Mouse (Mus musculus) midbrain, embryonic 11.5 days (tissue): ENCODE data around the gene Rmi2. TPM values are rescaled to one million over a fixed set of nuclear protein-coding genes. Genes with fewer than 3 reads are reported as not detected.
"Not testable (repeated sequence)": the region's sequence is repeated elsewhere in the genome, so short reads cannot be mapped to it uniquely, and the experiment has no call there.

Experiments used
- ATAC-seq: fragments of 200-750 bp; cut with Nextera tagmentation; 2 replicates; pipeline ENCODE4 v1.8.0; 2017; ENCODE audit warnings: moderate TSS enrichment, moderate library complexity; ENCODE audit not compliant: low FRiP score
- DNase-seq: peaks from one replicate; pipeline ENCODE4 v3.0.0; 2015; ENCODE audit warnings: low spot score; ENCODE audit errors: missing footprints
- H3K27ac ChIP-seq: fragments of 300-500 bp; sonication (generic); 2 replicates; pipeline ENCODE4 v1.5.1; 2014; ENCODE audit warnings: low read depth, low read length
- H3K27me3 ChIP-seq: fragments of 300-500 bp; sonication (generic); 2 replicates; pipeline ENCODE4 v1.6.1; 2014; ENCODE audit warnings: mild to moderate bottlenecking, low read length, moderate library complexity, mixed read lengths; ENCODE audit not compliant: control insufficient read depth, insufficient read depth
- H3K36me3 ChIP-seq: fragments of 300-500 bp; sonication (generic); 2 replicates; pipeline ENCODE4 v1.6.1; 2014; ENCODE audit warnings: mild to moderate bottlenecking, low read length, moderate library complexity, mixed read lengths; ENCODE audit not compliant: control insufficient read depth, insufficient read depth
- H3K4me1 ChIP-seq: fragments of 300-500 bp; sonication (generic); 2 replicates; pipeline ENCODE4 v1.6.1; 2014; ENCODE audit warnings: low read length; ENCODE audit not compliant: control insufficient read depth, insufficient read depth
- H3K4me2 ChIP-seq: fragments of 300-500 bp; sonication (generic); 2 replicates; pipeline ENCODE4 v1.6.1; 2014; ENCODE audit warnings: mild to moderate bottlenecking, moderate library complexity
- H3K4me3 ChIP-seq: fragments of 300-500 bp; sonication (generic); 2 replicates; pipeline ENCODE4 v1.5.1; 2014; ENCODE audit warnings: low read depth, low read length
- H3K9ac ChIP-seq: fragments of 300-500 bp; sonication (generic); 2 replicates; pipeline ENCODE4 v1.6.1; 2014; ENCODE audit warnings: low read length
- H3K9me3 ChIP-seq: fragments of 300-500 bp; sonication (generic); 2 replicates; pipeline ENCODE4 v1.6.1; 2016; ENCODE audit warnings: low read length; ENCODE audit not compliant: control insufficient read depth
- WGBS: fragments of 180-500 bp; shearing (Covaris S2); extraction: QIAGEN DNeasy Blood & Tissue Kit; methylation state at CpG from one replicate; pipeline ENCODE4 v1.1.7; 2014; 5-methylcytosine and 5-hydroxymethylcytosine counted together
- polyA plus RNA-seq: library from polyadenylated mRNA; unstranded; fragments of >200 nt; fragmentation: Nextera tagmentation; extraction: Ambion mirVana; gene quantifications from 2 replicates; pipeline ENCODE4 v1.2.1, GENCODE M21; 2014

The Rmi2 gene
- polyA plus RNA-seq, 1 experiment from 2014 or later = 2.9 TPM

- Histone ChIP-seq H3K9ac (no peak within 1 kb of the TSS), H3K27me3 (peaks cover 2% of the 10 kb centered on the region; the same call in 1 of the 2 replicates), H3K4me3 (no peak within 1 kb of the TSS), H3K9me3 (no peaks in the 10 kb centered on the region), H3K4me1 (no peaks in the 10 kb centered on the region), H3K36me3 (no peaks in the 10 kb centered on the region), H3K4me2 (no peak within 1 kb of the TSS), H3K27ac (no peak within 1 kb of the TSS)
- ATAC-seq (no peak), DNase-seq (no peak)
- 75% methylated on average over 6 of the region's 6 CpGs for WGBS
Measured at GRCm38 (mm10) chr16:10796034-10796433, 38.8 kb upstream of the Rmi2 start, which contains the start of gene Prm2. Gene Prm2, minus strand, starts transcription at chr16:10796134.

GRCm38 (mm10) chr16:10802420-10802819, 32.4 kb upstream of the Rmi2 start:
- 88% methylated on average over 3 of the region's 3 CpGs for WGBS

GRCm38 (mm10) chr16:10805789-10806527, 28.9 kb upstream of the Rmi2 start, which contains the start of gene Prm1:
Gene Prm1, minus strand, starts transcription at chr16:10805839.
- no peaks in the 10 kb centered on the region for H3K4me1 ChIP-seq
- H3K4me3 ChIP-seq = no peak within 1 kb of the TSS
- H3K27ac ChIP-seq = no peak within 1 kb of the TSS
- no peak within 1 kb of the TSS for H3K9ac ChIP-seq
- DNase-seq = no peak
- ATAC-seq = no peak
- H3K9me3 ChIP-seq = no peaks in the 10 kb centered on the region
- H3K4me2 ChIP-seq = no peak within 1 kb of the TSS
- H3K36me3 ChIP-seq = no peaks in the 10 kb centered on the region
- 79% methylated on average over 10 of the region's 10 CpGs for WGBS
- H3K27me3 ChIP-seq = no peaks in the 10 kb centered on the region

More at GRCm38 (mm10) chr16:10802420-10802819, 32.4 kb upstream of the Rmi2 start:
- not testable (repeated sequence) for H3K27me3 ChIP-seq, ATAC-seq, H3K36me3 ChIP-seq, H3K4me2 ChIP-seq, H3K4me3 ChIP-seq, H3K4me1 ChIP-seq, H3K27ac ChIP-seq, H3K9me3 ChIP-seq, DNase-seq, H3K9ac ChIP-seq

GRCm38 (mm10) chr16:10810376-10810775, 24.5 kb upstream of the Rmi2 start:
- WGBS = 70% methylated on average over 1 of the region's 1 CpGs
- Histone ChIP-seq H3K4me2 (no peak overlapping the region), H3K27ac (no peak overlapping the region), H3K4me3 (no peak overlapping the region), H3K9ac (no peak overlapping the region), H3K9me3 (no peaks in the 10 kb centered on the region), H3K36me3 (no peaks in the 10 kb centered on the region), H3K4me1 (no peaks in the 10 kb centered on the region), H3K27me3 (no peaks in the 10 kb centered on the region)
- ATAC-seq = no peak
- no peak for DNase-seq

- H3K9ac ChIP-seq = no peak within 1 kb of the TSS
- no peaks in the 10 kb centered on the region for H3K27me3 ChIP-seq
- H3K9me3 ChIP-seq = no peaks in the 10 kb centered on the region
- no peak for ATAC-seq
- H3K4me1 ChIP-seq = no peaks in the 10 kb centered on the region
- H3K4me3 ChIP-seq = no peak within 1 kb of the TSS
- H3K27ac ChIP-seq = no peak within 1 kb of the TSS
- H3K36me3 ChIP-seq = no peaks in the 10 kb centered on the region
- no peak for DNase-seq
- WGBS = 94% methylated on average over 2 of the region's 2 CpGs
- no peak within 1 kb of the TSS for H3K4me2 ChIP-seq
Measured at GRCm38 (mm10) chr16:10812865-10813371, 21.9 kb upstream of the Rmi2 start, which contains the start of gene Gm11172. Gene Gm11172, plus strand, starts transcription at chr16:10812915.

GRCm38 (mm10) chr16:10813726-10814125, 21.1 kb upstream of the Rmi2 start:
- H3K27me3 ChIP-seq = no peaks in the 10 kb centered on the region
- no peaks in the 10 kb centered on the region for H3K9me3 ChIP-seq
- WGBS = 81% methylated on average over 4 of the region's 4 CpGs
- no peak overlapping the region for H3K4me3 ChIP-seq
- no peak overlapping the region for H3K4me2 ChIP-seq
- no peak overlapping the region for H3K9ac ChIP-seq
- H3K4me1 ChIP-seq = no peaks in the 10 kb centered on the region
- H3K36me3 ChIP-seq = no peaks in the 10 kb centered on the region
- H3K27ac ChIP-seq = no peak overlapping the region
- no peak for ATAC-seq
- DNase-seq = no peak

- Histone ChIP-seq H3K4me1 (no peaks in the 10 kb centered on the region), H3K36me3 (no peaks in the 10 kb centered on the region), H3K27ac (no peak overlapping the region), H3K4me2 (no peak overlapping the region), H3K27me3 (no peaks in the 10 kb centered on the region), H3K4me3 (no peak overlapping the region), H3K9me3 (no peaks in the 10 kb centered on the region), H3K9ac (no peak overlapping the region)
- DNase-seq (no peak), ATAC-seq (no peak)
- 92% methylated on average over 4 of the region's 4 CpGs for WGBS
Measured at GRCm38 (mm10) chr16:10814864-10815263, 20.0 kb upstream of the Rmi2 start.

GRCm38 (mm10) chr16:10818579-10819135, 16.2 kb upstream of the Rmi2 start:
- 90% methylated on average over 4 of the region's 4 CpGs for WGBS

GRCm38 (mm10) chr16:10819966-10820365, 14.9 kb upstream of the Rmi2 start:
- Histone ChIP-seq H3K9ac (no peak overlapping the region), H3K27me3 (no peaks in the 10 kb centered on the region), H3K4me3 (no peak overlapping the region), H3K27ac (no peak overlapping the region), H3K36me3 (no peaks in the 10 kb centered on the region), H3K4me2 (no peak overlapping the region), H3K9me3 (no peaks in the 10 kb centered on the region), H3K4me1 (no peaks in the 10 kb centered on the region)
- no peak for ATAC-seq
- no peak for DNase-seq
- 72% methylated on average over 3 of the region's 3 CpGs for WGBS

More at GRCm38 (mm10) chr16:10818579-10819135, 16.2 kb upstream of the Rmi2 start:
- no peak overlapping the region for H3K27ac ChIP-seq
- H3K9me3 ChIP-seq = no peaks in the 10 kb centered on the region
- ATAC-seq = no peak
- H3K4me1 ChIP-seq = no peaks in the 10 kb centered on the region
- no peak overlapping the region for H3K9ac ChIP-seq
- H3K36me3 ChIP-seq = no peaks in the 10 kb centered on the region
- no peak overlapping the region for H3K4me3 ChIP-seq
- no peaks in the 10 kb centered on the region for H3K27me3 ChIP-seq
- no peak for DNase-seq
- H3K4me2 ChIP-seq = no peak overlapping the region
